Mouse (Mus musculus) forebrain, embryonic 12.5 days (tissue): ENCODE measurements around the gene Ebpl. TPM values are rescaled to one million over a fixed set of nuclear protein-coding genes. Genes with fewer than 3 reads are reported as not detected.
"Not testable (repeated sequence)": the region's sequence is repeated elsewhere in the genome, so short reads cannot be mapped to it uniquely, and the experiment has no call there.

Experiments used
- ATAC-seq: fragments of 200-750 bp; cut with Nextera tagmentation; 2 replicates; pipeline ENCODE4 v1.8.0; 2017; ENCODE audit warnings: moderate TSS enrichment; ENCODE audit not compliant: low FRiP score
- H3K27ac ChIP-seq: fragments of 300-500 bp; sonication (generic); 2 replicates; pipeline ENCODE4 v1.5.1; 2016; ENCODE audit warnings: mild to moderate bottlenecking
- H3K27me3 ChIP-seq: fragments of 300-500 bp; sonication (generic); 2 replicates; pipeline ENCODE4 v1.6.1; 2016; ENCODE audit warnings: mild to moderate bottlenecking
- H3K36me3 ChIP-seq: fragments of 300-500 bp; sonication (generic); replicated peaks from 2 replicates; pipeline ENCODE4 v1.6.1; 2016; ENCODE audit warnings: mild to moderate bottlenecking
- H3K4me1 ChIP-seq: fragments of 300-500 bp; sonication (generic); 2 replicates; pipeline ENCODE4 v1.6.1; 2016
- H3K4me2 ChIP-seq: fragments of 300-500 bp; sonication (generic); 2 replicates; pipeline ENCODE4 v1.6.1; 2016; ENCODE audit warnings: mild to moderate bottlenecking, moderate library complexity
- H3K4me3 ChIP-seq: fragments of 300-500 bp; sonication (generic); replicated peaks from 2 replicates; pipeline ENCODE4 v1.5.1; 2016; ENCODE audit warnings: mild to moderate bottlenecking
- H3K9ac ChIP-seq: fragments of 300-500 bp; sonication (generic); 2 replicates; pipeline ENCODE4 v1.6.1; 2016; ENCODE audit warnings: mild to moderate bottlenecking
- H3K9me3 ChIP-seq: fragments of 300-500 bp; sonication (generic); 2 replicates; pipeline ENCODE4 v1.6.1; 2016
- WGBS: fragments of 180-500 bp; shearing (Covaris S2); methylation state at CpG from one replicate; pipeline ENCODE4 v1.1.7; 2016; 5-methylcytosine and 5-hydroxymethylcytosine counted together
- polyA plus RNA-seq: library from polyadenylated mRNA; unstranded; fragments of >200 nt; fragmentation: Nextera tagmentation; extraction: Ambion mirVana; gene quantifications from 2 replicates; pipeline ENCODE4 v1.2.1, GENCODE M21; 2016

The Ebpl gene
- polyA plus RNA-seq, 1 experiment from 2014 or later, result 10.4 TPM

DNA sequence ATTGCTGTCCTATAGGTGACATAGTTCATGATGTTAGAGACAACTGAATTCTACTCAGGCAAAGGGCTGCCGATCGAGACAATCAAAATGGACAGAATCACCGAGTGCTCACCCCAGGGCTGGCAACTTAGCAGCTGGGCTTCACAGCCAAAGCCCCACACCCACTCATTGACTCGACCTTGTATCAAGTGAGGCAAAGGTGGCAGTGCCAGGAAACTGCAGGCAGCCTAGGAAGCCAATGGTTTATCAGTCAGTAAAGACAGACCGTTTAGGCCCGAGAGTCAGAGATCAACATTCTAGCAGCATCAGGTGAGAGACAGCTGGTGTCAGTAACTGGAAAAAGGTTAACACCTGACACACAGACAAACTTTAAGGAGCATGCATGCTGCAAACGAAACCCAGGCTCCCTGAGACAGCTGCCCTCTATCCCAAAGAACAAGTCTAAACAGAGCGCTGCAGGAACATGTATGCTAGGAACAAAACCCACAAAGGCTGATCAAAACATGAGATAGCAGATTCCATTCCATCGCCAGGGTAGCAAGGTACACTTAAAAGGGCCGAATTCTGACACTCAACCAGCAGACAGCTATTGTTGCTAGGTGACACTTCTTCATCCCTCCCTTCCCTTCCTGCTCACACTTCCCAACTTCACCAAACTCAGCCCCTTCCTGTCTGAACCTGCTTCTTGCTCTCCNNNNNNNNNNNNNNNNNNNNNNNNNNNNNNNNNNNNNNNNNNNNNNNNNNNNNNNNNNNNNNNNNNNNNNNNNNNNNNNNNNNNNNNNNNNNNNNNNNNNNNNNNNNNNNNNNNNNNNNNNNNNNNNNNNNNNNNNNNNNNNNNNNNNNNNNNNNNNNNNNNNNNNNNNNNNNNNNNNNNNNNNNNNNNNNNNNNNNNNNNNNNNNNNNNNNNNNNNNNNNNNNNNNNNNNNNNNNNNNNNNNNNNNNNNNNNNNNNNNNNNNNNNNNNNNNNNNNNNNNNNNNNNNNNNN, 5.7 kb downstream of the Ebpl start:
- Histone ChIP-seq H3K4me1 (peaks cover 8% of the 10 kb centered on the region; the same call in 1 of the 2 replicates), H3K4me3 (no peak overlapping the region), H3K4me2 (no peak overlapping the region), H3K27me3 (no peaks in the 10 kb centered on the region), H3K36me3 (0 out of 2 replicates have a peak, but pooled peaks cover 4% of the 10 kb centered on the region), H3K27ac (no peak overlapping the region), H3K9ac (no peak overlapping the region), H3K9me3 (no peaks in the 10 kb centered on the region)
- no peak for ATAC-seq
- WGBS, result 84% methylated on average over 10 of the region's 10 CpGs

DNA sequence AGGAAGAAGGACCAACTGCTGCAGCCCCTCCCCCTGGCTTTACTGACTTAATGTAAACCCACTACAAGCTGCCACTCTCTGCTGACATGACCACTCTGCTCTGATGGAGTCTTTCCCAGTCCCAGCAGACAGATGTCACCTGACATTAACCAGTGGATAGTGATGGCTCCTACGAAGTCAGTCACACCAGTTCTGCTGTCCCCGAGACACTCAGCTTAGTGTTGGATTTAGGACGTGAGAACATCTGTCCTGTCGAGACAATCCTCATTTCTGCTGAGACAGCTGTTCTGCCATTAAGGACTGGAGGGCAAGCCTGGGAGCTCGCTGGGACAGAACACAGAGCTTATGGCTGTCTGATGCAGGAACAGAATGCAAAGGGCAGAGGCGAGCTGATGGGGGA, 9.4 kb downstream of the Ebpl start:
- H3K4me2 ChIP-seq, result no peak overlapping the region
- no peaks in the 10 kb centered on the region for H3K9me3 ChIP-seq
- peaks cover 4% of the 10 kb centered on the region; the same call in 1 of the 2 replicates for H3K4me1 ChIP-seq
- no peak overlapping the region for H3K4me3 ChIP-seq
- WGBS, result 73% methylated on average over 6 of the region's 6 CpGs
- no peak overlapping the region for H3K9ac ChIP-seq
- no peak for ATAC-seq
- no peak overlapping the region for H3K27ac ChIP-seq
- H3K36me3 ChIP-seq, result 0 out of 2 replicates have a peak, but pooled peaks cover 4% of the 10 kb centered on the region
- no peaks in the 10 kb centered on the region for H3K27me3 ChIP-seq

DNA sequence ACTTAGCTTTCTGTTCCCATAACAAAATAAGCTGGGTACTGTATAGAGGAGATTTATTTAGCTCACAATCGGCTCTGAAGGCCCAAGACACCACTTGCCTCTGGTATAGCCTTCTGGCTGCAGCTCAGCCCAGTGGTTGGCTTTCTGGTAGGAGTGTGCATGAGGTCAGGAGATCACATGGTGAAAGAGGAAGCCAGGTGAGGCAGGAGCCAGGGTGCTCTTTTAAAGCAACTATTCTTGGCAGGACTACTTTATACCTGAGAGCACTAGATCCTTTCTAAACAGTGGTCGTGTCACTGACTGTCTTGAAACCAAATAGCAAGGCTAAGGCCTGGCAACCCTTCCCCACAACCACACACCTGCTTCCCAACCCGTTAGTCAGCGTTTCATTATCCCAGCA, 10.4 kb downstream of the Ebpl start:
- Histone ChIP-seq H3K9ac (no peak overlapping the region), H3K27me3 (no peaks in the 10 kb centered on the region), H3K4me3 (no peak overlapping the region), H3K9me3 (no peaks in the 10 kb centered on the region), H3K36me3 (no peaks in the 10 kb centered on the region), H3K4me1 (peaks cover 4% of the 10 kb centered on the region; the same call in 1 of the 2 replicates), H3K27ac (no peak overlapping the region), H3K4me2 (no peak overlapping the region)
- no peak for ATAC-seq
- WGBS, result 85% methylated on average over 4 of the region's 4 CpGs

DNA sequence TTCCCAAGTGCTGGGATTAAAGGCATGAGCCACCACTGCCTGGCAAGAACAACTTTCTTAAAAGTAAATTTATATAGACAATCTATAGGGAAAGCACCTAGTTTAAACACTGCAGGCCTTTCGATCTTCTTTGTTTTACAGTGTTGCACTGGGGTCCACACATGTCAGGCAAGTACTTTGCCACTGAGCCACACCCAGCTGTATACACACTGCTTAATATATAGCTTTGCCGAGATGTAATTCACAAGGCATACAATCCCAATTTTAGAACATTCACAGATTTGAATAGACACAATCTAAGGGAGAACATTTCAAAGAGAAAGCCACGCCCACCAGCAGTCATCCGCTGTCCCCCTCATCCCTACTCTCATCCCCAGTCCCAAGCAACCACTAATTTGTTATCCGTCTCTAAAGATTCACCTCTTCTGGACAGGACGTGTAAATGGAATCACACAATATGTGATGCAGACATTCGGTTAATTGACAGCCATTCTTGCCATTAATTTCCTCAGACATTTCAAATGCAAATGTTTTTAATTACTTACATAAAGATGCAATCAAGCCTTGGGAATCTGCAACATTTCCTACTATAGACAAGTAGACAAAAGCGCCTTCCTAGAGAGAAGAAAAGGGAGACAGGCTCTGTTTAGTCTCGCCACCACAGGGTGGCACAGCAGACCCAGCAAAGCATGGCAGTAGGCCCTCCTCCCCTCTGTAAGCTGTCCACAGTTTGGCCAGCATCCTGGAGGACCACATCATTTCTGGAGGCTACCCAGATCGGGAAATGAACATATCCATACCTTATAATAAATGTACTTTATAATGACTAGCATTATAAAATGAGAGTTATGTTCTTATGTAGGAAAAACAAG, 13.2 kb downstream of the Ebpl start:
- Histone ChIP-seq H3K27ac (0 out of 2 replicates have a peak overlapping the region, but pooled peaks have one; percentile 25), H3K4me2 (no peak overlapping the region), H3K9me3 (no peaks in the 10 kb centered on the region), H3K27me3 (no peaks in the 10 kb centered on the region), H3K4me3 (no peak overlapping the region), H3K4me1 (0 out of 2 replicates have a peak, but pooled peaks cover 4% of the 10 kb centered on the region), H3K9ac (no peak overlapping the region), H3K36me3 (no peaks in the 10 kb centered on the region)
- WGBS, result 47% methylated on average over 10 of the region's 10 CpGs
- ATAC-seq, result peak; percentile 87

DNA sequence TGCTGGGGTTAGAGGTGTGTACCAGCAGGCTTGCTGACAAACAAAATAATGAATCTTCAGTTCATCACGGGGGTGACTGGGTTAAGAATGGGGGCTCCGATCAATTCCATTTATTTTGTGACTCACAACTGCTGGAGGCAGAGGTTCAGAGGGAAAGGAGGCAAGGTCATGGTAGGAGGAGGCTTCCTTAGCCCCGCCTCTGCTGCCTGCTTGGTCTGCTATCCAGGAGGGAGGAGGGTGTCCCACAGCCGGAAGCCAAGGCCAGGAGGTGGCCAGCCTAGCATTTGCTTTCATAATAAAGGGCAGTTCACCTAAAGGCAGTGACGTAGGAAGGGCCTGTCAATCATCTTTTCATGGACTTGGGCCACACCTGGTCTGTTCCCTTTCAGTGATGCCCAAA, 15.6 kb downstream of the Ebpl start:
- no peak overlapping the region for H3K9ac ChIP-seq
- H3K4me1 ChIP-seq, result no peaks in the 10 kb centered on the region; the same call in 1 of the 2 replicates
- WGBS, result 70% methylated on average over 5 of the region's 5 CpGs
- no peak overlapping the region for H3K4me3 ChIP-seq
- no peak overlapping the region for H3K27ac ChIP-seq
- H3K4me2 ChIP-seq, result no peak overlapping the region
- H3K36me3 ChIP-seq, result no peaks in the 10 kb centered on the region
- no peaks in the 10 kb centered on the region for H3K9me3 ChIP-seq
- ATAC-seq, result no peak
- H3K27me3 ChIP-seq, result no peaks in the 10 kb centered on the region

DNA sequence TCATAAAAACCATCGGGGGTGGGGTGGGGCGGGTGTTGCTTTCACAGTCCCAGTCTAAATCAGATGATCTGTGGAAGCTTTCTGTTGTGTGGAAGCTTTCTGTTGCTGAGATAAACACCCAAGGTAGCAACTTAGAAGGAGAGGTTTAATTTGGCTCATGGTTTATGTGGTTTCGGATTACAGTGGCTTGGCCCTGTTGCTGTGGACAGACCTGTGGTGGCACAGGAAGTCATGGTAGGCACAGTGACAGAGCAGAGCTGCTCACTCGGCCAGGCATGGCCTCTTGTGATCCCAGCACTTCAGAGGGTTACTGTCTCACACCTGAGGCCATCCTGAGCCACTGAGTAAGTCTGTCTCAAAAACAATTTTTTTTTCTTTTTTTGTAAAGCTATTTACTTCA, 20.9 kb downstream of the Ebpl start:
- H3K4me2 ChIP-seq, result no peak overlapping the region
- no peak for ATAC-seq
- H3K9ac ChIP-seq, result no peak overlapping the region
- H3K9me3 ChIP-seq, result no peaks in the 10 kb centered on the region
- H3K27me3 ChIP-seq, result no peaks in the 10 kb centered on the region
- H3K27ac ChIP-seq, result no peak overlapping the region
- WGBS, result 92% methylated on average over 4 of the region's 4 CpGs
- H3K4me1 ChIP-seq, result no peaks in the 10 kb centered on the region; the same call in 1 of the 2 replicates
- H3K4me3 ChIP-seq, result no peak overlapping the region
- no peaks in the 10 kb centered on the region for H3K36me3 ChIP-seq

DNA sequence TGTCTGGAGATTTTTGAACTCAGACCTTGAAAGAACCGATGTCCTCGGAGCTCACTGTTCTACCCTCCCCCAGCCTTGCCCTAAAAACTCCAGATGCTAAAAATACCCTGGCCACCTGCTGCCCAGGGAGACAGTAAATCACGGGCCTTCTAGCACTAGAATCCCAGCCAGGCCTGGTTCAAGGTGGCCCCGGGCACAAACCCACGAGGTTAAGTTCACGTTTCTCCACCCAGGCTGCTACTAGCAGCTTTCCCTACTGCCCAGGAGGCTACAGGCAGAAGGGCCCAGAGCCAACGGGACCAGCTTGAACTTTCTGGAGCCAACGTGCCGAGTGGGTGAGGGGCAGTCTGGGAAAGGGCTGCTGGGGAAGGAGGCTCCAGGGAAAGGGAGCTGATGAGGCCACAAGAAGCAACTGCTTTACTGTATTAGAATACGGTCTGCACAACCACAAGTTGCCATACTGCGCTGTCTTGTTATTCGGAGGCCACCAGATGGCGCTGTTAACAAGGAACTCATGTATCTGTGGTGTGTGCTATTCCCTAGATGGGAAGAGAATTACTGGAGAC, 29.2 kb downstream of the Ebpl start:
- Histone ChIP-seq H3K27ac (peak overlapping the region; percentile 83), H3K36me3 (no peaks in the 10 kb centered on the region), H3K4me3 (no peak overlapping the region), H3K9ac (no peak overlapping the region), H3K27me3 (no peaks in the 10 kb centered on the region), H3K4me1 (peaks cover 24% of the 10 kb centered on the region), H3K4me2 (no peak overlapping the region; the same call in 1 of the 2 replicates), H3K9me3 (no peaks in the 10 kb centered on the region)
- ATAC-seq, result peak; percentile 83
- WGBS, result 23% methylated on average over 13 of the region's 13 CpGs

DNA sequence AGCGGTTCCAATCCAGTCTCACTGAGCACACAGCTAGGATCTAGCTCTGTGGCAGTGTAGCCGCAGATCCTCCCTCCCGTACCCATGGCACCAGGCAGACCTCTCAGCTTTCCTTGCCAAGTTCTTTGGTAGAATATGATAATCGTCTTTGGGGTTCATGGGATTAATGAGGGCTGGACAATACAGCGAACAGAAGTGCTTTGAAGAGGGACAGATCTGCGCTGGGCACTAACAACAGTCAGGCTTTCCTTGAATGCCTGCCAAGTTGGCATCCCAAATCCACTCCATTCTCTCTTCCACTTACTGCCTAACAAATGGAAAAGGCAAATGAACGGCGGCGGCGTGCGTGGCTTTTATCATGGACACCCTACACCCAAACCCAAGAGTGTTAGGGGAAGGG, 29.6 kb downstream of the Ebpl start:
- Histone ChIP-seq H3K9me3 (no peaks in the 10 kb centered on the region), H3K4me2 (no peak overlapping the region; the same call in 1 of the 2 replicates), H3K27ac (peak overlapping the region; percentile 83), H3K9ac (no peak overlapping the region), H3K36me3 (no peaks in the 10 kb centered on the region), H3K4me1 (peaks cover 24% of the 10 kb centered on the region), H3K4me3 (no peak overlapping the region), H3K27me3 (no peaks in the 10 kb centered on the region)
- peak; percentile 39; the same call in 1 of the 2 replicates for ATAC-seq
- 51% methylated on average over 11 of the region's 11 CpGs for WGBS

DNA sequence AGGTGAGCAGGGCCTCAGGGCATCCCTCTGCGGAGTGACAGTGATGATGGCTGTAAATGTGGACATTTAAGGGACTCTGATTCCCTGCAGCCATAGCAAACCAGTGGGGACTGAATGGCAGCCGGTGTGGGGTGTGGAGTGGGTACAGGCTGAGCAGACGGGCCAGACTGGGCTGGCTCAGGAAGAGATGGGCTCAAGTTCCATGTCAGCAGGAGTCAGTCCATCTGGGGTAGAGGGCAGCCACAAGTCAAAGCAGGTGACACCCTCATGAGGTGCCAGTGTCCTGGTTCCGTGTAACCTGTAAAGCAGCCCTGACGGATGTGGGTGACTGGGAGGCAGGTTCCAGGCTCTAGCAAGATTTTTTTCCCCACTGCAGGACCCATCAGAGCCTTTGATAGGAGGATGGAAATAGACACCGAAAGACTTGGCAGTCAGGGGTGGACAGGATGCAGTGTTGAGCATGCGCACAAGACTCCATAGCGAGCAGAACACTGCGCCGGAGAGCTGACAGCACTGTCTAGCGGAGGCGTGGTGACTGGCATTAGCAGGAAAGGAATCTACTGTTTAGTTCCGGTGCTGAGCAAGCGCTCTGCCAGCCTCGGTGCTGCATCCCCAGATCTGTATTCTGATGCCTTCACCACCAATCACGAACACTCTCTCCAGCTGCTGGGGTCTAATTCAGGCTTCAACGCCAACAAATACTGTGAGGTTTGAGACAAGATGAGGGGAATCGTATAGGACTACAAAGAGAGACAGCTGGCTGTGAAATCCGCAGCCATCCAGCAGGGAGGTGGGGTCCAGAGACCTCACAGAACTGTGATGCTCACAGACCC, 32.4 kb downstream of the Ebpl start:
- Histone ChIP-seq H3K4me1 (peaks cover 24% of the 10 kb centered on the region), H3K27ac (peak overlapping the region; percentile 61), H3K9me3 (0 out of 2 replicates have a peak, but pooled peaks cover 3% of the 10 kb centered on the region), H3K4me2 (peak overlapping the region; percentile 45), H3K36me3 (no peaks in the 10 kb centered on the region), H3K9ac (peak overlapping the region; percentile 27; the same call in 1 of the 2 replicates), H3K27me3 (no peaks in the 10 kb centered on the region), H3K4me3 (peak overlapping the region; percentile 24)
- WGBS, result 34% methylated on average over 19 of the region's 19 CpGs
- peak; percentile 84 for ATAC-seq

DNA sequence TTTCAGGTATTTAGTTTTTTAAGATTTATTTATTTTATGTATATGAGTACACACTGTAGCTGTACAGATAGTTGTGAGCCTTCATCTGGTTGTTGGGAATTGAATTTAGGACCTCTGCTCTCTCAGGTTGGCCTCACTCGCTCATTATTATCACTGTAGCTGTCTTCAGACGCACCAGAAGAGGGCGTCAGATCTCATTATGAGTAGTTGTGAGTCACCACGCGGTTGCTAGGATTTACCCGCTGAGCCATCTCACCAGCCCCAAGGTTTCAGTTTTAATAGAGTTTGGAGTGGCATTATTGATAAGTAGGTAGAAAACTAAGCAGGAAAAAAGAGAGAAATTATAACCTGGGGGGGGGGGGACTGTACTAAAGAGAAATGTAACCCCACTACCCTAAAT, 33.2 kb downstream of the Ebpl start:
- WGBS, result 19% methylated on average over 6 of the region's 6 CpGs
- H3K27me3 ChIP-seq, H3K4me2 ChIP-seq, H3K9ac ChIP-seq, H3K27ac ChIP-seq, H3K36me3 ChIP-seq, H3K9me3 ChIP-seq, ATAC-seq, H3K4me3 ChIP-seq: not testable (repeated sequence)
- H3K4me1 ChIP-seq, result peaks cover 24% of the 10 kb centered on the region

DNA sequence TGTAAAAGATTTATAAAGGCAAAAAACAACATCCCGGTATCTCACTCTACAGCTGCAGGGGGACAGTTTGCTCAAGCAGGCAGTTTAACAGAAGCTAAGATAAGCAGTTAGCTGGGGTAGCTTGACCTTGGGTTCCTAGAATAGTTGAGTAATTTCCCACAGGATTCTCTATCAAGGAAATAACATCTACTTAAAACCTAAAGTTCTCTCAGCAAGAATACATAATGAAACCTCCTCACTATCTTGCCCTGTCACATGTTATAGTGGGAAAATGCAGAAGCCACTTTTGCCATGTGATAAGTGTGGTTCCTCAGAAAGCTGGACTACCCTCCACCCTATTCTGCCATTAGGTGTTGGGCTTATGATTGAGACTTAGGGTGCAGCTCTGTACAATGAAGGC, 37.5 kb downstream of the Ebpl start:
- Histone ChIP-seq H3K4me3 (no peak overlapping the region), H3K9me3 (0 out of 2 replicates have a peak, but pooled peaks cover 10% of the 10 kb centered on the region), H3K4me2 (no peak overlapping the region), H3K27ac (no peak overlapping the region), H3K9ac (no peak overlapping the region), H3K27me3 (no peaks in the 10 kb centered on the region), H3K4me1 (peaks cover 8% of the 10 kb centered on the region), H3K36me3 (no peaks in the 10 kb centered on the region)
- 94% methylated on average over 1 of the region's 1 CpGs for WGBS
- no peak for ATAC-seq
